Mouse (Mus musculus) neural tube, embryonic 14.5 days (tissue): ENCODE data around the gene Zfp74. TPM values are rescaled to one million over a fixed set of nuclear protein-coding genes. Genes with fewer than 3 reads are reported as not detected.
A peak's percentile ranks its signal among the peaks of the same experiment; 100 is the strongest.

Experiments
- ATAC-seq: fragments of 200-750 bp; cut with Nextera tagmentation; 2 replicates; pipeline ENCODE4 v1.8.0; 2017; ENCODE audit warnings: low read depth, mild to moderate bottlenecking, moderate TSS enrichment, moderate library complexity
- H3K27ac ChIP-seq: fragments of 300-500 bp; sonication (generic); 2 replicates; pipeline ENCODE4 v1.5.1; 2014; ENCODE audit warnings: low read depth, mild to moderate bottlenecking, control low read depth, low read length, moderate library complexity, mixed read lengths
- H3K27me3 ChIP-seq: fragments of 300-500 bp; sonication (generic); 2 replicates; pipeline ENCODE4 v1.6.1; 2014; ENCODE audit warnings: low read length; ENCODE audit not compliant: control insufficient read depth, insufficient read depth
- H3K36me3 ChIP-seq: fragments of 300-500 bp; sonication (generic); 2 replicates; pipeline ENCODE4 v1.6.1; 2014; ENCODE audit warnings: low read length, mixed read lengths; ENCODE audit not compliant: control insufficient read depth, insufficient read depth
- H3K4me1 ChIP-seq: fragments of 300-500 bp; sonication (generic); 2 replicates; pipeline ENCODE4 v1.6.1; 2014; ENCODE audit warnings: low read length; ENCODE audit not compliant: control insufficient read depth, insufficient read depth
- H3K4me2 ChIP-seq: fragments of 300-500 bp; sonication (generic); 2 replicates; pipeline ENCODE4 v1.6.1; 2014; ENCODE audit warnings: mild to moderate bottlenecking, low read depth, low read length, control low read depth
- H3K4me3 ChIP-seq: fragments of 300-500 bp; sonication (generic); 2 replicates; pipeline ENCODE4 v1.5.1; 2014; ENCODE audit warnings: low read depth, low read length, control low read depth, mixed read lengths
- H3K9ac ChIP-seq: fragments of 300-500 bp; sonication (generic); replicated peaks from 2 replicates; pipeline ENCODE4 v1.6.1; 2014; ENCODE audit warnings: low read depth, mild to moderate bottlenecking, control low read depth, low read length, mixed read lengths
- H3K9me3 ChIP-seq: fragments of 300-500 bp; sonication (generic); 2 replicates; pipeline ENCODE4 v1.6.1; 2016; ENCODE audit warnings: low read length; ENCODE audit not compliant: control insufficient read depth
- WGBS: fragments of 180-500 bp; shearing (Covaris S2); extraction: QIAGEN DNeasy Blood & Tissue Kit; methylation state at CpG from one replicate; pipeline ENCODE4 v1.1.7; 2014; 5-methylcytosine and 5-hydroxymethylcytosine counted together
- polyA plus RNA-seq: library from polyadenylated mRNA; unstranded; fragments of >200 nt; fragmentation: Nextera tagmentation; extraction: Ambion mirVana; gene quantifications from 2 replicates; pipeline ENCODE4 v1.2.1, GENCODE M21; 2014

Zfp74 gene
- polyA plus RNA-seq: 21.2 and 25.3 TPM in 2 replicates

DNA sequence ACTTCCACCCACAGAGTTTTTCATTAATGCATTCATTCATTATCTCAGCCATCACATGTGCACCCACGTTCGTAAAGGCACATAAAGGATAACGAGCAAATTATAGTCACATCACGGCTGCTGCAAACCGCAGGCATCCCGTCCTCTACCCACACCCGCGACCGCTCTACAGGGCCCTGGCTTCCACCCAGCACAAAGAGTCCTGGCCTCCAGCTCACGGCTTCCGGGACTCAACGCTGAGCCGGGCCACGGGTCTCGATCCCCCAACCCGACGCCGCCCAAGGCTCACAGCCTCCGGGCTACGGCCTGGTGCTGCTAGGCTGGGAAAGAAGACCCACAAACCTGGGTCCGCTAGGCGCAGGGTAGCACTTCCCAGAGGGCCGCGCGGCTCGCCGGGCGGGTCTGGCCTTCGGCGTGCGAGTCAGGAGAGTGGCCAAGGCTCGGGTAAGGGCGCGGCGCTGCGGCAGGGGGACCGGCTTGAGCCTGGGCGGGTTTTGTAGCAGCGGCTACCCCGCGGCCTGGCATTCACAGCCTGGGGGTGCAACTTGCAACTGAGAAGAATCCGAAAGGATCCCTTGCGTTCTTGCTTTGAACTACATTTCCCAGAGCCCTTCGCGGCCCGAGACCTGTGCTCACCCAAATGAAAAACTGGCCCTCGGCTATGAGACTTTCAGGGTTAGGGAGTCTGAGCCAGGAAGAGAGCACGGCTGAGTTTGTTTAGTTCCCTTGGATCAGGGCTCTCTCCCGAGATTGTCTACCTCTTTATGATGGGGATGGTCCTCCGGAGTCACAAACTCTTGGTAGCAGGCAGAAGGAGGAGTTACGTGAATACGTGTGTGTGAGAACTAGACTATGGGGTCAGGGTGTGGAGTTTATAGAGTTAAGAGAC lies at the start of gene Zfp74:
TSS of gene Zfp74 (minus strand) at position 577 of the 889 bp plus-strand sequence.
- Histone ChIP-seq H3K4me1 (no peaks in the 10 kb centered on the region), H3K9ac (peak within 1 kb of the TSS; percentile 85), H3K27me3 (no peaks in the 10 kb centered on the region), H3K4me3 (peak within 1 kb of the TSS; percentile 59), H3K27ac (peak within 1 kb of the TSS; percentile 94), H3K36me3 (no peaks in the 10 kb centered on the region; the same call in 1 of the 2 replicates), H3K4me2 (peak within 1 kb of the TSS; percentile 48), H3K9me3 (no peaks in the 10 kb centered on the region)
- whole genome bisulfite sequencing: 1% methylated on average over 52 of the region's 52 CpGs
- peak; percentile 89 for ATAC-seq

DNA sequence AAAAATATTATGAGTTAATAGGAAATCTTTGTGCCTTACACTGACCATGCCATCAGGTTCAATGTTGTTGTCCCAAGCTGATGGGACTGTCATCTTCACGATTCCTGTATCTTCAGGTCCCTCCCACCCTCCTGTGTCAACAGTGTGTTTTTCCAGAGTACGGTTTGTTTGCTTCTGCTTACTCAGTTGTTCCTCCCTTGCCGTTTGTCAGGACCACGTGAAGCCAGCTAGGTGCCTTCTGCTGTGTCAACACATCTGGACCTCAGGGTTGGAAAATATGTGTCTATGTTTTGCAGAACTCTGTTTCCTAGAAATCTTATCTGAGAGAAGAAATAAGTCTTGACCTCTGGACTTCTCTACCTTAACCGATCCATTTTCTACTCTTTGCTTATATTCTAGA lies 46.7 kb upstream of the Zfp74 start:
- Histone ChIP-seq H3K4me1 (no peaks in the 10 kb centered on the region), H3K4me3 (no peak overlapping the region), H3K36me3 (peaks cover 21% of the 10 kb centered on the region; the same call in 1 of the 2 replicates), H3K4me2 (no peak overlapping the region), H3K9me3 (no peaks in the 10 kb centered on the region), H3K27ac (no peak overlapping the region), H3K27me3 (no peaks in the 10 kb centered on the region), H3K9ac (no peak overlapping the region)
- no peak for ATAC-seq
- WGBS: 90% methylated on average over 5 of the region's 5 CpGs

GRCm38 (mm10) chr7:29995134-29995533 lies 41.2 kb upstream of the Zfp74 start:
- no peak for ATAC-seq
- Histone ChIP-seq H3K9ac (no peak overlapping the region), H3K4me3 (no peak overlapping the region), H3K36me3 (peaks cover 43% of the 10 kb centered on the region), H3K27ac (no peak overlapping the region), H3K27me3 (no peaks in the 10 kb centered on the region), H3K4me2 (no peak overlapping the region), H3K9me3 (no peaks in the 10 kb centered on the region), H3K4me1 (no peaks in the 10 kb centered on the region)
- 95% methylated on average over 8 of the region's 8 CpGs for WGBS

- 98% methylated on average over 9 of the region's 9 CpGs for WGBS
- no peaks in the 10 kb centered on the region for H3K9me3 ChIP-seq
- H3K4me3 ChIP-seq: no peak overlapping the region
- peaks cover 45% of the 10 kb centered on the region for H3K36me3 ChIP-seq
- no peak overlapping the region for H3K9ac ChIP-seq
- H3K4me2 ChIP-seq: no peak overlapping the region
- no peak overlapping the region for H3K27ac ChIP-seq
- H3K27me3 ChIP-seq: no peaks in the 10 kb centered on the region
- ATAC-seq: no peak
- H3K4me1 ChIP-seq: no peaks in the 10 kb centered on the region
These were observed 39.5 kb upstream of the Zfp74 start for GRCm38 (mm10) chr7:29993340-29993739.

DNA sequence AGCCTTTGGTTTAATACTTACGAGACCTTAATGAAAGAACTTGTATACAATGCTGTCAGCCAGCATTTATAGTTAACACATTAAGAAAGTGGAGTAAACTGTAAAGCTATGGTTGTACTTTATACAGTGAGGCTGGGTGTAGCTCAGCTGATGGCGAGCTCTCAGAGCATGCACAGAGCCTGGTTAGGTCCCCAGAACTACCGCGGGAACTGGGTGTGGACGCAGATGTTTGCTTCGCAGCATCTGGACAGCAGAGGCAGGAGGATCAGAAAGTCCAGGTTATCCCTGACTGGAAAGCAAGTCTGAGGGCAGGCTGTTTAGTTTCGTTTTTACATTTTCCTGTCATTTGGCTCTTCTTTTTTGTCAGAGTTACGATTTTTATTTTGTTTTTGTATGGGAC lies 38.8 kb upstream of the Zfp74 start:
- no peak overlapping the region for H3K27ac ChIP-seq
- no peak overlapping the region for H3K4me2 ChIP-seq
- H3K27me3 ChIP-seq: no peaks in the 10 kb centered on the region
- no peak overlapping the region for H3K4me3 ChIP-seq
- 97% methylated on average over 8 of the region's 8 CpGs for whole genome bisulfite sequencing
- peaks cover 42% of the 10 kb centered on the region for H3K36me3 ChIP-seq
- H3K4me1 ChIP-seq: no peaks in the 10 kb centered on the region
- H3K9me3 ChIP-seq: no peaks in the 10 kb centered on the region
- ATAC-seq: no peak
- no peak overlapping the region for H3K9ac ChIP-seq

DNA sequence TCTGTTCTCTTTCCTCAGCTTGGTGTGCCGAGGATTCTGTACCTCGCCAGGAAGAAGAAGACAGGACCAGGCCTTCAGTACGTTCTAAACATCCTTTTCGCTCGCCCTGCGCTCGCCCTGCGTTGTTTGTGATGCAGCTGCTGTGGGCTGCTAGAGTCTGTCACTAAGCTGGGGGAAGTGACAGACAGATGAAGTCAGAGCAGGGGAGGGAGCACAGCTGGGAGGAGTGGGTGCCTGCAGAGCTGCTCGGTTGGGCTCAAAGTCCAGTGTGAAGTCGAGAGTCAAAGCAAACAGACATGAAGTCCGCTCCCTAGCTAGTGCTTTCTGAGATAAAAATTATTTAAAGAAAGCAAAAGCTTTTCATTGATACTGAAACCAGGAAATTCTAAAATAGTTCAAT lies 35.1 kb upstream of the Zfp74 start:
- H3K36me3 ChIP-seq: peaks cover 34% of the 10 kb centered on the region

DNA sequence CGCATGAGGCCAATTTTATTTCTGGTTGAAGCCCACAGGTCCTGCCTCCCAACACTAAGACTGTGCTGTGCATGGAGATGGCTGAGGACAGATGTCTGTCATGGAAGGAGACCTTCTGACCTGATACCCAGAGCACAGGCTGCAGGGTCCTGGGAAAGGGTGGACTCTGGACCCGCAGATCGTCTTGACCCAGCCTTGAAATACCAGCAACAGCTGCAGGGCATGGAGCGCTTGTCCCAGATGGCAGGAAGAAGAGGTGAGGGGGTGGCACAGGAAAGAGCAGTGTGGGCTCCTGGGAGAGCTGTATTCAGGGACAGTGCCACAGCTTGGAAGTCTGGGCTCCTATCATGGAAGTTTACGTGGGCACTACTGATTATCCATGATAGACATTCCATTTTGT lies 33.7 kb upstream of the Zfp74 start:
- 94% methylated on average over 5 of the region's 5 CpGs for whole genome bisulfite sequencing
- H3K27ac ChIP-seq: no peak overlapping the region
- no peaks in the 10 kb centered on the region for H3K9me3 ChIP-seq
- peaks cover 11% of the 10 kb centered on the region; the same call in 1 of the 2 replicates for H3K4me1 ChIP-seq
- no peak for ATAC-seq
- H3K4me2 ChIP-seq: no peak overlapping the region
- H3K27me3 ChIP-seq: no peaks in the 10 kb centered on the region
- H3K36me3 ChIP-seq: peaks cover 30% of the 10 kb centered on the region
- no peak overlapping the region for H3K9ac ChIP-seq
- H3K4me3 ChIP-seq: no peak overlapping the region

More for the DNA sequence above, 35.1 kb upstream of the Zfp74 start:
- Histone ChIP-seq H3K27me3 (no peaks in the 10 kb centered on the region), H3K4me2 (no peak overlapping the region), H3K9me3 (no peaks in the 10 kb centered on the region), H3K4me3 (no peak overlapping the region), H3K27ac (no peak overlapping the region), H3K4me1 (peaks cover 5% of the 10 kb centered on the region; the same call in 1 of the 2 replicates), H3K9ac (no peak overlapping the region)
- WGBS: 89% methylated on average over 11 of the region's 11 CpGs
- ATAC-seq: no peak

GRCm38 (mm10) chr7:29986101-29986500 lies 32.2 kb upstream of the Zfp74 start:
- no peak for ATAC-seq
- WGBS: 92% methylated on average over 8 of the region's 8 CpGs

DNA sequence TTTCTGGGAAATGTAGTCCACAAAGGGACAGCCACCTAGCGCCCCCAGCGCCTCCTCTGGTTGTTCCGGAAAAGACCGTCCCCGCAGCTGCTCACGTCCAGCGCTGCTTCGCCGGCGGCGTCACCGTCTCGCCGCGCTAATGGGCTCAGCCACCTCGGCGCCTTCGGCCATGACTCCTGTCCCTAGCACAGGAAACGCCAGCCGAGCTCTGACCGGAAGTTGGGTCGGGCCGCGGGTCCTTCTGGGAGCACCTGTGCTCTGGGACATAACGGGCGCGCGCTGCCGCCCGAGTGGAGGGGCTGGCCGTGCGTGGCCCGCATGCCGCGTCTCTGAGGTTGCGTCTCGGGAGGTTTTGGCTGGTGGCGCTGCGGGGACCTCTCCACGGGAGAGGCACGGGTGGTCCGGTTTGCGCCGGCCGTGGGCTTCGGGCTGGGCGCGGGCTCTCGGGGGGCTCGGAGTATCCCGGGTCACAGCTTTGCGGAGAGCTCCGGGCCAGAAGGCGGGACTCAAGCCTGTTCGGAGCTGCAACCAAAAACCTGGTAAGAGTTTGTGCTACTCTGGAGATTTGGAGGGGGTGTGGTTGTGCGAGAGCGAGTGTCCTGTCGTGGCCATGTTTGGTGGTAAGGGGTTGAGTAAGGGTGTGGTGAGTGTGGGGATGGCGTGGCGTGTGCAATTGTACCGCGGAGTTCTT lies 29.9 kb upstream of the Zfp74 start, which contains the start of gene Zfp568:
TSS of gene Zfp568 (plus strand) at position 266 of the 691 bp plus-strand sequence.
- Histone ChIP-seq H3K4me2 (peak within 1 kb of the TSS; percentile 73), H3K4me3 (peak within 1 kb of the TSS; percentile 92), H3K9ac (peak within 1 kb of the TSS; percentile 78), H3K36me3 (peaks cover 10% of the 10 kb centered on the region), H3K27ac (peak within 1 kb of the TSS; percentile 88), H3K9me3 (no peaks in the 10 kb centered on the region), H3K27me3 (no peaks in the 10 kb centered on the region), H3K4me1 (peaks cover 15% of the 10 kb centered on the region; the same call in 1 of the 2 replicates)
- ATAC-seq: peak; percentile 95
- WGBS: under 1% methylated on average over 62 of the region's 62 CpGs

More at GRCm38 (mm10) chr7:29986101-29986500, 32.2 kb upstream of the Zfp74 start:
- no peak overlapping the region for H3K4me2 ChIP-seq
- H3K4me1 ChIP-seq: peaks cover 15% of the 10 kb centered on the region; the same call in 1 of the 2 replicates
- H3K9me3 ChIP-seq: no peaks in the 10 kb centered on the region
- H3K27me3 ChIP-seq: no peaks in the 10 kb centered on the region
- H3K9ac ChIP-seq: no peak overlapping the region
- no peak overlapping the region for H3K4me3 ChIP-seq
- peaks cover 24% of the 10 kb centered on the region for H3K36me3 ChIP-seq
- H3K27ac ChIP-seq: no peak overlapping the region
